Mouse (Mus musculus) lung, embryonic 14.5 days (tissue): ENCODE measurements at regions not wholly inside any gene's neighbourhood (a gene's known extent, or its start where the extent isn't known, plus 50 kb on each side); places are given as distances from the start of the nearest gene placed in this dataset.

ENCODE experiments used
- ATAC-seq: fragments of 200-750 bp; cut with Nextera tagmentation; 2 replicates; pipeline ENCODE4 v1.8.0; 2017; ENCODE audit warnings: mild to moderate bottlenecking, moderate TSS enrichment, moderate library complexity; ENCODE audit not compliant: insufficient read depth
- DNase-seq: peaks from one replicate; pipeline ENCODE4 v3.0.0-alpha.2; 2015
- H3K27ac ChIP-seq: fragments of 300-500 bp; sonication (generic); 2 replicates; pipeline ENCODE4 v1.5.1; 2014; ENCODE audit warnings: low read depth, mild to moderate bottlenecking, moderate library complexity
- H3K27me3 ChIP-seq: fragments of 300-500 bp; sonication (generic); 2 replicates; pipeline ENCODE4 v1.6.1; 2014; ENCODE audit warnings: low read length, control low read depth; ENCODE audit not compliant: insufficient read depth
- H3K36me3 ChIP-seq: fragments of 300-500 bp; sonication (generic); 2 replicates; pipeline ENCODE4 v1.6.1; 2014; ENCODE audit warnings: control low read depth; ENCODE audit not compliant: insufficient read depth
- H3K4me1 ChIP-seq: fragments of 300-500 bp; sonication (generic); 2 replicates; pipeline ENCODE4 v1.6.1; 2014; ENCODE audit warnings: antibody characterized with exemption, control low read depth; ENCODE audit not compliant: insufficient read depth
- H3K4me2 ChIP-seq: fragments of 300-500 bp; sonication (generic); 2 replicates; pipeline ENCODE4 v1.6.1; 2014; ENCODE audit warnings: mild to moderate bottlenecking
- H3K4me3 ChIP-seq: fragments of 300-500 bp; sonication (generic); 2 replicates; pipeline ENCODE4 v1.5.1; 2014; ENCODE audit warnings: low read depth, low read length
- H3K9ac ChIP-seq: fragments of 300-500 bp; sonication (generic); 2 replicates; pipeline ENCODE4 v1.6.1; 2014
- H3K9me3 ChIP-seq: fragments of 300-500 bp; sonication (generic); 2 replicates; pipeline ENCODE4 v1.6.1; 2016; ENCODE audit warnings: low read depth, low read length, control low read depth
- CTCF ChIP-seq: IDR thresholded peaks from 2 replicates; pipeline ENCODE4 v1.5.1; 2016; ENCODE audit warnings: antibody characterized with exemption, low read depth
- WGBS: fragments of 180-500 bp; shearing (Covaris S2); extraction: QIAGEN DNeasy Blood & Tissue Kit; methylation state at CpG from one replicate; pipeline ENCODE4 v1.1.7; 2014; 5-methylcytosine and 5-hydroxymethylcytosine counted together

DNA sequence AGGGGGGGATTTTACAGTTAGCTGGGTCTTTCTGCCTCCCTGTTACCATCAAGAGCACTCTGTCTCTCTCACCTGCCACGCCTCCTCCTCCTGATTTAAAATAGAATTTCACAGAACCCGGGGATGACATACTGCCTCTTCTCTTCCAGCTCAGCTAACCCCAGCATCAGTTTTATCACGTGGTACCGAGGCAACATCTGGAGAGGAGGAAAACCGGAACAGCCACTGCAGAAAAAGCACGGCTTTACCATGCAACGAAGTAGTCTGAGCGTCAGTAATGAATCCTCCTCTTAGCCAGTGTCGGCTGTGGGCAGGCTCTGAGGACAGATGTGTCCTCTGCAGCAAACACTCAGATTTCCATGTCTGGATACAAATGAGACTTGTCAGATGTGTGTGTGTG lies 134.2 kb upstream of the Gm17728 start:
- DNase-seq (peak; percentile 21), ATAC-seq (no peak)
- Histone ChIP-seq H3K9me3 (no peaks in the 10 kb centered on the region), H3K9ac (no peak overlapping the region), H3K4me1 (no peaks in the 10 kb centered on the region), H3K4me3 (no peak overlapping the region), H3K27me3 (no peaks in the 10 kb centered on the region), H3K27ac (no peak overlapping the region), H3K4me2 (no peak overlapping the region), H3K36me3 (no peaks in the 10 kb centered on the region)
- TF ChIP-seq CTCF, result no peak
- WGBS, result 42% methylated on average over 9 of the region's 9 CpGs

DNA sequence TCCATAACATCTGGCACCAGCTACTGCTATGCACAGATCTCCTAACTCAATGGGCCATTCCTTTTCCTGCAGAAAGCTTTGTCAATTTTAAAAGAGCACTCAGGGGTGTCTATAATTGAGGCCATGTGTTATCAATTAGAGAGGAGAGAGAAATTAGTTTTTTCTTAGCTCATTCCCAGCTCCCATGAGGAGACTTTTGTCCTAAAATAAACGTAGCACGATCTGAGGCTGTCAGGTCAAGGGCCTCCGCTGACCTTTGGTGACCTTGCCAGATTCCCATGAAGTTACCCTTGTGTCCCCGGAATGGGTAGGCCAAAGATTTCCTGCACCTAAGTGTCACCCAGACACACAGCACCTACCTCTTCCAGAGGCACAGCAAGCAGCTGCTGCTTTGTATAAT lies 130.3 kb upstream of the Gm17728 start:
- no peaks in the 10 kb centered on the region for H3K36me3 ChIP-seq
- no peaks in the 10 kb centered on the region for H3K9me3 ChIP-seq
- DNase-seq, result no peak
- no peak overlapping the region for H3K27ac ChIP-seq
- no peak overlapping the region for H3K4me2 ChIP-seq
- H3K4me1 ChIP-seq, result no peaks in the 10 kb centered on the region
- H3K4me3 ChIP-seq, result no peak overlapping the region
- no peak for ATAC-seq
- H3K27me3 ChIP-seq, result no peaks in the 10 kb centered on the region
- 32% methylated on average over 4 of the region's 4 CpGs for WGBS
- H3K9ac ChIP-seq, result no peak overlapping the region
- no peak for TF ChIP-seq CTCF

DNA sequence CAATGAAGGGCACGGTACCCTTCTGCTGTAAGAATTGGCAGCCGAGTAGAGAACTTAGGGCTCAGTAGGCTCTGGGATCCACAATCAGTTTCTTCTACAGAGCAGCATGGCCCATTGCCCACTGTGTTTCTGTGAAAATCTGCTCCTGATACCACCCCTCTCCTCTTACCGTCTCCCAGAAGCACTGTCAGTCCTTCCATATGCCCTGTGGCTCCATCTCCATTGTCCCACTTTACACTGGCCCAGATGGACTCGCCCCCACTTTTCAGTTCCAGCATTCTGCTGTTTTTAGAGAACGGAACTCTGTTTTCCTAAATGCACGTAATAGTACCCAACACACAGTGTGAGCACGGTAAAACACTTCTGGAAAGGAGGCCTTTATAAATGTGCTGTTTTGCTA lies 129.6 kb upstream of the Gm17728 start:
- H3K4me3 ChIP-seq, result no peak overlapping the region
- no peak for TF ChIP-seq CTCF
- H3K36me3 ChIP-seq, result no peaks in the 10 kb centered on the region
- DNase-seq, result no peak
- no peaks in the 10 kb centered on the region for H3K9me3 ChIP-seq
- no peaks in the 10 kb centered on the region for H3K27me3 ChIP-seq
- H3K4me1 ChIP-seq, result no peaks in the 10 kb centered on the region
- H3K9ac ChIP-seq, result no peak overlapping the region
- 87% methylated on average over 7 of the region's 7 CpGs for WGBS
- no peak overlapping the region for H3K4me2 ChIP-seq
- no peak for ATAC-seq
- H3K27ac ChIP-seq, result no peak overlapping the region

DNA sequence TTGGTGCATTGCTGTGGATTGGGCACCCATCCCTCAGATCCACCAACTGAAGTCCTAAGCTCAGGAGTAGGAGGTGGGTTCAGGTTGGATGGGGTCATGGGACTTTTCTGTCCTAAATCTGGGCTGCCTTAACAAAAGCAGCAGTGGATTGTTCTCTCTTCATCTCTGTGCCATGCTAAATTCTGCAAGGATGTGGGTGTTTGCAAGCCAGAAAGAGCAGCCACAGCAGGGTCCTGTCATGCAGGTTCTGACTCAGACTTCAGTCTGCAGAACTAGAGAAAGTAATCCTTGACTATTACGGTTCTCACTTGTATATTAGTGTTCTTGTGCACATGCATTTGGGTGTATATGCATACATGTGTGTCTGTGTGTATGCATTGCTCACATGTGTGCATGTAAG lies 125.5 kb upstream of the Gm17728 start:
- no peak overlapping the region for H3K4me3 ChIP-seq
- H3K27me3 ChIP-seq, result no peaks in the 10 kb centered on the region
- H3K27ac ChIP-seq, result no peak overlapping the region
- no peak for TF ChIP-seq CTCF
- H3K36me3 ChIP-seq, result no peaks in the 10 kb centered on the region
- H3K9me3 ChIP-seq, result no peaks in the 10 kb centered on the region
- H3K4me2 ChIP-seq, result no peak overlapping the region
- H3K9ac ChIP-seq, result no peak overlapping the region
- no peak for ATAC-seq
- H3K4me1 ChIP-seq, result no peaks in the 10 kb centered on the region
- DNase-seq, result no peak
- WGBS, result 90% methylated on average over 1 of the region's 1 CpGs

DNA sequence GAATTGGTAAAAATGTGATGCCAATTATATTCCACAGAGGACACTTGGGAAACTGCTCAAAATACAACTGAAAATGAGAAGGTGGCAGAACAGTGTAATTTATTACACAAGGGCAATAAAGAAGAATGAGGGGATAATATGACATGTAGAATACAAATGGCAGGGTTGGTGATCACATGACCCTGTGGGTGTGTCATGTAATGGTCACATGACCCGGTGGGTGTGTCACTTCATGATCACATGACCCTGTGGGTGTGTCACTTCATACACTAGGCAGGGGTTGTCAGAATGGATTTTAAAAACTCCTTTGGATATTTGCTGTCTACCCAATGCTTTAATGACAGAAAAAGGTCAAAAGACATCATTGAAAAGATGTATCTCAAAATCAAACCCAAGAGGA lies 123.6 kb upstream of the Gm17728 start:
- no peak for TF ChIP-seq CTCF
- no peaks in the 10 kb centered on the region for H3K4me1 ChIP-seq
- WGBS, result 77% methylated on average over 1 of the region's 1 CpGs

DNA sequence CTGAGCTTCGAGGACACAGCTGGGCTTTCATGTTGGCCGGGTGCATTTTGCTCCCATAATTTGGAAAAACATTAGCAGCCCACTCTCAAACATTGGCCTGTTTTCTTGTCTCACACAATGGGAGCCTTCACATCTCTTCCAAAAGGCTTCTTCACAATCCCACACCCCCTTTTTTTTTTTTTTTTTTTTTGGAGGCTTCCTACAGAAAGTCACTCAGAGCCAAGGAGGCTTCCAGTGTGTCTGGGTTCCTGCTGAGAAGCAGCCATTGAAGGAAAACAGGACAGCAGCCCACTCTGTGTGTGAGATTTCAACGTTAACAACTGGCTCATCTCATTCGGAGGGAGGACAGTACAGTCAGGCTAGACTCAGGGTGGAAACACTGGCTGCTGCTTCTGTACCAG lies 120.8 kb upstream of the Gm17728 start:
- H3K4me1 ChIP-seq, result no peaks in the 10 kb centered on the region
- DNase-seq (no peak), ATAC-seq (no peak)
- H3K4me3 ChIP-seq, result no peak overlapping the region
- H3K36me3 ChIP-seq, result no peaks in the 10 kb centered on the region
- WGBS, result 45% methylated on average over 4 of the region's 4 CpGs
- no peak overlapping the region for H3K27ac ChIP-seq
- no peak overlapping the region for H3K4me2 ChIP-seq
- H3K9ac ChIP-seq, result no peak overlapping the region
- H3K27me3 ChIP-seq, result no peaks in the 10 kb centered on the region
- no peak for TF ChIP-seq CTCF
- no peaks in the 10 kb centered on the region for H3K9me3 ChIP-seq

More for the DNA sequence above, 123.6 kb upstream of the Gm17728 start:
- Histone ChIP-seq H3K4me3 (no peak overlapping the region), H3K9ac (no peak overlapping the region), H3K4me2 (no peak overlapping the region), H3K27me3 (no peaks in the 10 kb centered on the region), H3K9me3 (no peaks in the 10 kb centered on the region), H3K36me3 (no peaks in the 10 kb centered on the region), H3K27ac (no peak overlapping the region)
- no peak for DNase-seq
- ATAC-seq, result no peak

DNA sequence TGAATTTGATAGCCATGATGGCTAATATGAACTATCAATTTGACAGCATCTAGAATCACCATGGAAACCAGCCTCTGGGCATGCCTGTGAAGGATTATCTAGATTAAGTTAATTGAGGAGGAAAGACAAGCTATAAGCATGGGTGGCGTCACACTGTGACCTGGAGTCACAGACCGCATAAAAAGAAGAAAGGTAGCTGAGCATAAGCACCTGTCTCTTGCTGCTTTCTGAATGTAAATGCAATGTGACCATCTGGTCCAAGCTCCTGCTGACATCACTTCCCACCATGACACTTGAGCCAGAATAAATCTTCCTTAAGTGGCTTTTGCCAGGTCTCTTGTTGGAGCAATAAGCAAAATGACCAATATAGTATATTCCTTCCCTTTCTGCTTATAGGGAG lies 113.4 kb upstream of the Gm17728 start:
- no peak for ATAC-seq

DNA sequence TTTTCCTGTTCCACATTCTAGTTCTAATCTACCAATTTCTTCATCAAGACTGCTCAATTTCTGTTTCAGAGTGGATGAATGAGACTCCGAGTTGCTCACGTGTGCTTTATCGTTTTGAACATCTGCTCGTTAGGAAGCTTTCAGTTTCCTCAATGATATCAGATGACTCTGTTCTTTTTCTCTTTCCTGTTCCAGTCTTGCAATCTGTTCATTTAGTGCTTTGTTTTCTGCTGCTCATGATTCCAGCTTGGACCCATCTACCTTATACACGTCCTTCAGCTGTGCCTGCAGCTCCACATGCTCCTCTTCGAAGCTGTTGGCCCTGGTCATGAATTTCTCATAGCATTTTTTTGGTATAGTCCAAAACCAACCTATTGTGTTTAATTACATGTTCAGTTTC lies 99.1 kb upstream of the Gm17728 start:
- Histone ChIP-seq H3K36me3 (no peaks in the 10 kb centered on the region), H3K27ac (no peak overlapping the region), H3K9me3 (no peaks in the 10 kb centered on the region), H3K4me3 (no peak overlapping the region), H3K4me2 (no peak overlapping the region), H3K9ac (no peak overlapping the region), H3K4me1 (no peaks in the 10 kb centered on the region), H3K27me3 (no peaks in the 10 kb centered on the region)
- no peak for TF ChIP-seq CTCF
- no peak for DNase-seq
- ATAC-seq, result no peak
- WGBS, result 75% methylated on average over 6 of the region's 6 CpGs

More for the DNA sequence above, 113.4 kb upstream of the Gm17728 start:
- no peak for TF ChIP-seq CTCF
- no peak for DNase-seq
- Histone ChIP-seq H3K27ac (no peak overlapping the region), H3K4me2 (no peak overlapping the region), H3K27me3 (no peaks in the 10 kb centered on the region), H3K36me3 (no peaks in the 10 kb centered on the region), H3K4me3 (no peak overlapping the region), H3K9ac (no peak overlapping the region), H3K4me1 (no peaks in the 10 kb centered on the region), H3K9me3 (no peaks in the 10 kb centered on the region)
- 65% methylated on average over 2 of the region's 2 CpGs for WGBS
